Mouse (Mus musculus): ENCODE data around the gene Ccdc78.

The Ccdc78 gene

DNA sequence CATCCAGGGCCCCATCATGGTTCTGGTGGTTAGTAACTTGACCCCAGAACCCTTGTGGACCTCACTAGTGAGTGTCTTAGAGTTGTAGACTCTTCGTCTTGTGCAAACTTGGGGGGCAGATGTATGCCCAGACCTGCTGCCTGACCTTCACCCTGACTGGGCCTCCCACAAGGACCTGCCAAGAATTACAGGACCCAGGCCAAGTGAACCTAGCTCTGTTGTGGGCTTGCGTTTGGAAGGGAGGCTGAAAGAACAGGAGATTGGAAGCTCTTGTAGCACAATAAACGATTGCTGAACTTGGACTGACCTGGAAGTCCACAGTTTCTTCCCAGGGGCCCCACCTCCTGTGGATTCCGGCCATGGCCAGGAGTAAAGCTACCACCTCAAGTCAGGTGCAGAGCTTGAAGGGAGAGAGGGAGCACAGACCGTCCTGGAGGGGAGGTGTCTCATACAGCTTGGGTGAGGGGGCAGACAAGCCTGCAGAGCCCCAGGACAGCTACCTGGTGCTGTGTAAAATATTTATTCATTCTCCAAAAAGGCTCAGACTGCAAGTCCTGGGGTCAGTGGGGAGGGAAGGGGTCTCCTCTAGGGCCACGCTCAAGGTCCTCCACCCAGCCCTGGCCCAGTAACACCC, 47.7 kb downstream of the Ccdc78 start:
- DNase-seq (ENCODE audit: low spot score): no peak

DNA sequence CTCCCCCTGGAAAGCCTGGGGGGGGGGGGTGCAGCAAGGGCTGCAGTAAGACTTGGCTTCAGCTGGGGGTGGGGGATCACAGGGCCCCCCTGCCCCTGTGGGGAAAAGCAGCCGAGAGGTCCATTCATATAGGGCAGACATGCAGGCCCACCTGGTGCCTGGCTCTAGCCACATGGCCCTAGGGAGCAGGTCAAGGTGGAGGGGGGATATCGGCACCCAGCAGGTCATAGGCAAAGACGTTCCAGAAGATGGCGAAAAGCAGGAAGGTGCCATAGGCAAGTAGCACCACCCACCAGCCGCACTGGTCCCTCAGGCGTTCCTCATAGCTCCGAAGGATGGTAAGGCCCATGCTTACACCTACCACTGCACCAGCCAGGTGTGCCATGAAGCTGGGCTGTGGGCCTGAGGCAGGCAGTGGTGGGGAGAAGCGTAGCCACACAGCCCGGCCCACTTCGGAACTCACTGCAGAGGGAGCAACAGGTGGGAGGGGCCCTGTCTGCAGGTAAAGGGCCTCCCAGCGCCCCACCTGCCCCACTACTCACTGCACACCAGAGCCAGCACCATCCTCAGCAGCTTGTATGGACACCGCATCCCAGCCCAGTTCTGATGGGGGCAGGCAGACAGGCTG, 48.3 kb downstream of the Ccdc78 start:
- no peak for DNase-seq (ENCODE audit: low spot score)

DNA sequence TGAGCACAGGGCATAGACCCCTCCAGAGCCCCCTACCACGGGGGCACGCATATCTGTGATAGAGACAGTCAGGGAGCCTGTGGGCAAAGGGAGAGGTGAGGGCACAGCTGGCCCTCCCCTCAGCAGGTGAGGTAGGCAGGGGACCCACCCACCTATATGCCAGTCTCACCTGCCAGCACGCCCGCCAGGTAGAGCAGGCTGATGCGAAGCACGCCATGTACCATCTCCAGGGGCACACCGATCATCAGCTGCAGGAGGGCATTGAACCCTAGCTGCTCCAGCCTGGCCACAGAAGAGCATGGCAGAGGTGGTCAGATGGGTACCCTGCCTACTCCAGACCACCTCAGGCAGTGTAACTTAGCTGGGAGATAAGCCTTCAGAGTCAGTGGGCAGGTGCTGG, 48.9 kb downstream of the Ccdc78 start:
- no peak for DNase-seq (ENCODE audit: low spot score)

DNA sequence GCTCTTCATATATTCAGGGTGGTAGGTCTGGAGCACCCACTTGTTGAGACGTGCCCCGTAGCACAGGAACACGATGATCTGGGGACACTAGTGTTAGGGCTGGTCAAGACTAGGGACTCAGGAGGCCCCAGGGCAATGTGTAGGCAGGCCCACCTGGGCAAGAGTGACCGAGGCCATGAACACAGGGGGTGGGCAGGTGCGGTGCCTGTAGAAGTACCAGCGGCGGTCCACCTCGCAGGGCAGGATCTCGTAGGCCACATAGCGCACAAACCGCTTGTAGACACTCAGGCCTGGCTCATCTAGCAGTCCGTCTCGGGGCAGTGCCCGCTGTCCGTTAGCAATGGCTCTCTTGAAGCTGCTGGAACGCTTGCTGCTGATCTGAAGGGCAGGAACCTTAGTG, 49.4 kb downstream of the Ccdc78 start:
- no peak for DNase-seq (ENCODE audit: low spot score)

DNA sequence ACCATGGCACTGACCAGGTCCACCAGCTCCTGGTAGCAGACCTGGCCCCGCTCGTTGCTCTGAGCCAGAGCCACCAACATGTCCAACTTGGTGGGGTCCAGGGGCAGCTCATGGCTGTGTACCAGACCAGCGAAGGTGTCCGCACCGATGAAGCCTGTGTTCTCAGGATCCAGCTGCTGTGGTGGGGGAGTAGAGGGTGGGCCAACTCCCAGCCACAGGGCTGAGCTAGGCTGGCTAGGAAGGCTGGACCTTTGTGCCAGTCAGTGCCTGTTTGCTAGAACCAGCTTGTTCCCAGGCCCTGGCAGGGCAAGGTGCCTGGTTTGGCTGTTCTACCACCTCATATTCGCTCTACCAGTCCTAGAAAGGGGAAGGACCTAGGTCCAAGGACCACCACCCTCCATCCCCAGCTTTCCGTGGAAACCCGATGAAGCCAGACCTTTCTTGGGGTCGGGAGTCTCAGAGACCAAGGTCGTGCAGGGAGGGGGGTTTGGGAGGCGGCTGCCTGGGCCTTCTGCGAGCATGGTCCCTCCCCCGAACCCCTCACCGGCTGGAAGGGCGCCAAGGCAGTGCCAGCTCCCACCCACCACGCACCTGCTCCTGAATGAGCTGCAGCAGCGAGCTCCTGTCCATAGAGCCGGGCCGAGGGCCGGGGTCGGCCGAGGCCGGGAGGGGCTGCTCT, 50.2 kb downstream of the Ccdc78 start:
- DNase-seq (ENCODE audit: low spot score): no peak

DNA sequence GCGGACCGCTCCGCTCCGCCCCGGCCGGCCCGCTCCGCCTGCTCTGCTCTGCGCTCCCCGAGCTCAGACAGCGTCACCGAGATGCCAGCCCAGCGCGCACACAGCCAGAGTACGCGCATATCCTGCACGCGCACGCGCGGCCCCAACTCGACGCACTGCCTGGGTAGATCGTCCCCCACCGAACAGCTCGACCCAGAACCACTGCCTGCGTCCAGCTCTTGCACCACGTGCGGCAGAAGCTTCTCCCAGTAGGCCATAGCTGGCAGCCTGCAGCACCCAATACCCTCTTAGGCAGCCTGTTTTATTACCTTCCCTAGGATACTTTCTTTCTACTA, 50.7 kb downstream of the Ccdc78 start, which contains the start of gene Rhbdl1:
Gene Rhbdl1, minus strand, starts transcription at position 220 of the 335 bp plus-strand sequence.
- peak; percentile 69 for DNase-seq (ENCODE audit: low spot score)

DNA sequence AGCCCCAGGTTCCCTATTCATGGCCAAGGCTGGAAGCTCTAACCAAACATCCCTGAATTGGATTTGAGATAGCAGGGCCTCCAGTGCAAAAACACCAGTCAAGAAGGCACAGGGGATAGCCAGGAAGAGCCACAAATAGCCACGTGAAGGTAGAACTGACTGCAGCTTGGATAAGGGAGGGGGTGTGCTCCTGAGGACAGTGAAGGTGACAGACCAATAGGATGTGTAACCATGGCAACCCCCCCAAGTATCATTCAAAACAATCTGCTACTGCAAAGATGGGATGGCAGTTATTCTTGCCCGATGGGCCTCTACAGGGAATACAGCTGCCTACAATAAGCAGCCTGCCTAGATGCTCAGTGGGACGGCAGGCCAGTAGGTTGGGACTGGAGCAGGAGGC, 51.2 kb downstream of the Ccdc78 start:
- DNase-seq (ENCODE audit: low spot score): no peak

DNA sequence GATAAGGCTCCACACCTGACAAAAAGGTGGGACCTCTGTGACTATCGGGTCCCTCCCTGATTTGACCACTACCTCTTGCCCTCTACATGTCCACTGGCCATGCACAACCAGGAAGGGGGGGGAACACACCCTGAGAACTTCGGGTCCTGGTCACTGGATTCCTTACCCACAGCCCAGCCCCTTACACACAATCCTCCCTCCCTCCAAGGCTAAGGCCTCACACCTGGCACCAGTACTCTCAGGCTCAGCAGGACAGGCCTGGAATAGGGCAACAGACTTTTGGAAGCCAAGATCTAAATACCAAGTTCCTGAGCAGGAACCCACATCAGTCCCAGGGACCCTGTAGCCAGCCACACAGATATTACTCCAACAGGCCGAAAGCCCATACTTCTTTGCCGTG, 52.5 kb downstream of the Ccdc78 start:
- DNase-seq (ENCODE audit: low spot score): no peak

DNA sequence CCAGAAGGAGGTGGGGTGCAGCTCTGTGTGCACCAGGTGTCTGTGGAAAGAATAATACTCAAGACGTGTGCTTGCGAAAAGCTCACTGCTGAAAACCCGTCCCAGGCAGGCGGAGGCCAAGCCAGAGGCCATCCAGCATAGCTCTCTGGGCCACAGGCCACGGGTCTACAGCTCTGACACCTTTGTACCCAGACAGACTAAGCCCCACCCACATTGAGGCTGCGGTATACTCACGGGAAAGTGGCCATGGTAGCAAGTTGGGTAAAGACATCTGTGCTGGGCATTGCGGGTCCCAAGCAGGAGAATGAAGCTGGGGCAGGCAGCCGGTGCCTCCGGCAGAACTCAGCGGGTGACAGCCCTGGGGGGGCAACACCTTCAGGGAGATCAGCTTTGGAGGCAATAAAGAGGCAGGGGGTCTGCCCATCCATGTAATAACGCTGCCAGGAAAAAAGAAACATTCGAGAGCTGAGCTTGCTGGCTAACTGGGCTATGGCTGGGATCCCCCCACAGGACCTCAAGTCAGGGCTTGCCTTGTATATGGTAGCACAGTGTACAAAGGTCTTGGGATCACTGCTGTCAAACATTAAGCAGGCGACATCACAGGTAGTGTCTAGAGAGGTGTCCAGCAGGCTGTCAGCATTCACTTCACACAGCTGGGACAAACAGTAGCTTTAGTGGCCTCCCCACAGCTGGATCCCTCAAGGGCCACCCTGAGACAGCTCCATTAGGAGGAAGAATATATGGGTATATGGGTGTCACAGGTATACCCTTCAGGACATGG, 53.3 kb downstream of the Ccdc78 start:
- peak; percentile 63 for DNase-seq (ENCODE audit: low spot score)

All from yolk sac, embryonic 10.5 days (tissue).